Mouse (Mus musculus): ENCODE measurements at regions not wholly inside any gene's neighbourhood (a gene's known extent, or its start where the extent isn't known, plus 50 kb on each side); places are given as distances from the start of the nearest gene placed in this dataset.

DNA sequence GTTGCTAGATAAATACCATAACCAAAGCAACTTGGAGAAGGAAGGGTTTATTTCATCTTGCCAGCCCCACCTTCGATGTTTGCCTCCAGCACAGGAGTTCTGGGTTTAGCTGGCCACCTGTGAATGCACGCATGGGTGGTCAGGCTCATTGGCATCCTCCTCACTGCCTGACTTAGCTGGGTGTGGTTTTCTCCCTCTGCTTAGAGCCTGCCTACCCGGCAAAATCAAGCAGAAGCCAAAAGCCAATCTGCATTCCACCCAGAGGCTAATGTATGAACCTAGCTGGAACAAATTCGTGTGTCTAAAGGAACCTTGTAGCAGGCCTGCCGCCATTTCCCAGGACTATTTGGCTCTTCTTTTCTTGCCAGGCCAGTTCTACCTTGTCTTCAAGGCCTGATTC lies 58.7 kb upstream of the Sox13 start:
- Histone ChIP-seq H3K9ac (no peak overlapping the region), H3K27me3 (ENCODE audit: insufficient read depth, low read length) (no peaks in the 10 kb centered on the region), H3K4me2 (ENCODE audit: low read depth) (no peak overlapping the region), H3K36me3 (ENCODE audit: insufficient read depth) (no peaks in the 10 kb centered on the region), H3K27ac (ENCODE audit: low read depth, low read length) (no peak overlapping the region), H3K9me3 (ENCODE audit: low read length) (no peaks in the 10 kb centered on the region), H3K4me1 (ENCODE audit: insufficient read depth) (no peaks in the 10 kb centered on the region), H3K4me3 (ENCODE audit: low read depth, low read length) (no peak overlapping the region)
- DNase-seq (no peak), ATAC-seq (no peak)
- WGBS, result 43% methylated on average over 5 of the region's 5 CpGs
- no peak for TF ChIP-seq CTCF (IDR thresholded peaks at IDR 0.05; ENCODE audit: low read depth)

DNA sequence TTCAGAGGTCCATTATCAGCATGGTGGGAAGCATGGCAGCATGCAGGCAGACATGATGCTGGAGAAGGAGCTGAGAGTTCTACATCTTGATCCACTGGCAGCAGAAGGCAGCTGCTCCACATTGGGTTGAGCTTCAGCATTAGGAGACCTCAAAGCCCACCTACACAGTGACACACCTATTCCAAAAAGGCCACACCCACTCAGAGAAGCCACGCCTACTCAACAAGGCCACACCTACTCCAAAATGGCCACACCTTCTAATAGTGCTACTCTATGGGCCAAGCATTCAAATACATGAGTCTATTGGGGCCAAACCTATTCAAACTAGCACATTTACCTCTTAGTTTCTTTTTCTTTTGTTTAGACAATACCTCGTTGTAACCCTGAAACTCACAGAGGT lies 50.4 kb upstream of the Sox13 start:
- ATAC-seq, result no peak
- H3K4me1 ChIP-seq (ENCODE audit: insufficient read depth), result no peaks in the 10 kb centered on the region
- H3K27ac ChIP-seq (ENCODE audit: low read depth, low read length), result no peak overlapping the region
- no peak overlapping the region for H3K4me3 ChIP-seq (ENCODE audit: low read depth, low read length)
- H3K9me3 ChIP-seq (ENCODE audit: low read length), result no peaks in the 10 kb centered on the region
- H3K9ac ChIP-seq, result no peak overlapping the region
- no peak overlapping the region for H3K4me2 ChIP-seq (ENCODE audit: low read depth)
- no peak for DNase-seq
- H3K27me3 ChIP-seq (ENCODE audit: insufficient read depth, low read length), result no peaks in the 10 kb centered on the region
- TF ChIP-seq CTCF (IDR thresholded peaks at IDR 0.05; ENCODE audit: low read depth), result no peak
- no peaks in the 10 kb centered on the region for H3K36me3 ChIP-seq (ENCODE audit: insufficient read depth)
- WGBS, result 87% methylated on average over 2 of the region's 2 CpGs
